In the genomic region with DNA sequence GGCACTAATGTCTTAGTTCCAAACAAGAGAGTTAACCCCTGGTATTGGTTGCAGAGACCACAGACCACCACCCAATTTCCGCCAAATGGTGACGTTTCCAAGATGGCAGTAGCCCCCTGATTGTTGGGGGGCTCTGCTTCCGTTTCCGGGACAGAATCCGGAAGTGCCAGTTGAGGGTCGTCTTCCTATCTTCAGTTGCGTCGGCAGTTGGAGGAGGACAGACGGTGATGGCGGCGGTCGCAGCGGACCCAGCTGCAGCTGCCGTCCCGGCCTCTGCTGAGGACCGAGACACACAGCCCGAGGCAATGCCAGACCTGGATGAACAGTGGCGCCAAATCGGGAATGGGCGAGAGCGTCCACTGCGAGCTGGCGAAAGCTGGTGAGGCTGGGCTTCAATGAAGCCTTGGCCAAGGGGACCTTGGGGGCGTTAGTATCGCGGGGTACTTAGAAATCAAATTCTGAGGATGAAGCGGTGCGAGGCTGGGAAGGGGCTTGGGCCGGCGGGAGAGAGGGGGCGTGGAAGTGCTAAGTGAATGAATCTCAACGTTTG, we compare ENCODE assay signal across 7 mouse cellular contexts. TPM values are rescaled to one million over a fixed set of nuclear protein-coding genes. Genes with fewer than 3 reads are reported as not detected.
DNase-seq lines count a peak whose midpoint lies in the region; ATAC-seq and TF ChIP-seq lines count a peak whose summit lies in the region.

A gene (plus strand): TSS at position 166 of the 550 bp plus-strand sequence.

- 0 out of 2 replicates have a peak within 1 kb of the TSS, but pooled peaks have one; percentile 14 for H3K4me2 ChIP-seq in CH12.LX (ENCODE audit: insufficient read depth, low read depth, poor library complexity, severe bottlenecking)
- peak within 1 kb of the TSS; percentile 19 for H3K4me2 ChIP-seq in embryonic facial prominence, embryonic 11.5 days (ENCODE audit: low read depth, low read length)
- H3K4me2 ChIP-seq in heart, postnatal 0 days (ENCODE audit: low read depth, low read length): peak within 1 kb of the TSS; percentile 72

- no peaks in the 10 kb centered on the region for H3K27me3 ChIP-seq in CH12.LX (replicated peaks)
- no peaks in the 10 kb centered on the region for H3K27me3 ChIP-seq in embryonic facial prominence, embryonic 11.5 days (ENCODE audit: control insufficient read depth, insufficient read depth, low read length)
- no peaks in the 10 kb centered on the region for H3K27me3 ChIP-seq in heart, postnatal 0 days (ENCODE audit: control insufficient read depth, insufficient read depth, low read length)

- dilution Hi-C loops in CH12.LX (cut with MboI; ENCODE audit: extremely low pct_ligation_motif_present, extremely low pct_unique_long_range_greater_than_20kb, low sequenced_read_pairs): no loop called here

- peak within 1 kb of the TSS; percentile 55 to 71 (median 61) for H3K4me3 ChIP-seq in CH12.LX (replicated peaks in 1 of 3; ENCODE audit: low read depth in 2 of 3, low read length in 2 of 3, poor library complexity in 1 of 3)
- H3K4me3 ChIP-seq in embryonic facial prominence, embryonic 11.5 days (ENCODE audit: low read depth, low read length): peak within 1 kb of the TSS; percentile 58
- H3K4me3 ChIP-seq in heart, postnatal 0 days (ENCODE audit: low read depth, low read length): peak within 1 kb of the TSS; percentile 59

- H3K36me3 ChIP-seq in CH12.LX (replicated peaks in 1 of 2; ENCODE audit: control insufficient read depth in 1 of 2, insufficient read depth in 1 of 2, low read length in 1 of 2): peaks cover 5 to 20% of the 10 kb centered on the region in 2 experiments
- no peaks in the 10 kb centered on the region for H3K36me3 ChIP-seq in embryonic facial prominence, embryonic 11.5 days (replicated peaks; ENCODE audit: control insufficient read depth, insufficient read depth, low read depth, low read length)
- peaks cover 8% of the 10 kb centered on the region; the same call in 1 of the 2 replicates for H3K36me3 ChIP-seq in heart, postnatal 0 days (replicated peaks; ENCODE audit: control insufficient read depth, insufficient read depth, low read length)

- no peaks in the 10 kb centered on the region for H3K4me1 ChIP-seq in CH12.LX (ENCODE audit: control insufficient read depth in 1 of 2, insufficient read depth in 2 of 2)
- no peaks in the 10 kb centered on the region for H3K4me1 ChIP-seq in embryonic facial prominence, embryonic 11.5 days (ENCODE audit: control insufficient read depth, insufficient read depth, low read length)
- no peaks in the 10 kb centered on the region for H3K4me1 ChIP-seq in heart, postnatal 0 days (ENCODE audit: control insufficient read depth, insufficient read depth)

- TF ChIP-seq POLR2A in CH12.LX (IDR thresholded peaks at IDR 0.05; ENCODE audit: low read depth, low read length): no peak; the same call in 1 of the 2 replicates

- TF ChIP-seq RAD21 in CH12.LX (IDR thresholded peaks at IDR 0.05; ENCODE audit: low read depth, low read length): no peak

- in situ Hi-C loops in CH12.LX (cut with MboI; ENCODE audit: low pct_ligation_motif_present, low pct_unique_long_range_greater_than_20kb, low sequenced_read_pairs): no loop called here

- no peak for TF ChIP-seq EP300 in CH12.LX (IDR thresholded peaks at IDR 0.05; ENCODE audit: low read length)
- no peak for TF ChIP-seq EP300 in heart, postnatal 0 days (IDR thresholded peaks at IDR 0.05; ENCODE audit: low read depth)

- TF ChIP-seq CTCF in CH12.LX (conservative IDR thresholded peaks at IDR 0.05 in 1 of 2, IDR thresholded peaks at IDR 0.05 in 1 of 2; ENCODE audit: low read depth in 2 of 2, low read length in 2 of 2): no peak
- TF ChIP-seq CTCF in heart, postnatal 0 days (IDR thresholded peaks at IDR 0.05; ENCODE audit: low read depth): no peak

- peak within 1 kb of the TSS; percentile 68 for H3K9ac ChIP-seq in CH12.LX (ENCODE audit: insufficient read depth, low read depth)
- H3K9ac ChIP-seq in embryonic facial prominence, embryonic 11.5 days (replicated peaks; ENCODE audit: low read length): peak within 1 kb of the TSS; percentile 55
- peak within 1 kb of the TSS; percentile 64 for H3K9ac ChIP-seq in heart, postnatal 0 days (replicated peaks; ENCODE audit: low read depth, low read length)

- H3K79me2 ChIP-seq in CH12.LX (replicated peaks; ENCODE audit: control insufficient read depth, extremely low read depth, insufficient read depth, poor library complexity, severe bottlenecking): no peaks in the 10 kb centered on the region

- 21% methylated on average over 32 of the region's 32 CpGs for WGBS in embryonic facial prominence, embryonic 11.5 days
- 21% methylated on average over 32 of the region's 32 CpGs for WGBS in heart, postnatal 0 days

- DNase-seq in CH12.LX (ENCODE audit: extremely low read depth) (peak; percentile 19), R1 (ENCODE audit: low read depth, low spot score) (peak; percentile 62)
- DNase-seq in embryonic facial prominence, embryonic 11.5 days (ENCODE audit: low spot score): peak; percentile 76
- no peak for DNase-seq in heart, postnatal 0 days (ENCODE audit: low spot score)
- DNase-seq in layer of hippocampus, postnatal 10 days (ENCODE audit: low spot score in 2 of 2): peak; percentile 54 to 55
- peak; percentile 20 for DNase-seq in lung, postnatal 14 days
- DNase-seq in right cerebral cortex, postnatal 10 days (ENCODE audit: low spot score in 2 of 2): peak; percentile 76 to 81

- peak; percentile 81 for ATAC-seq in embryonic facial prominence, embryonic 11.5 days (replicated peaks; ENCODE audit: insufficient number of reproducible peaks, low FRiP score, low TSS enrichment, low read depth)
- ATAC-seq in heart, postnatal 0 days (ENCODE audit: insufficient read depth, low read depth): peak; percentile 24

- H3K27ac ChIP-seq in CH12.LX (ENCODE audit: insufficient read depth, low read depth): peak within 1 kb of the TSS; percentile 86
- H3K27ac ChIP-seq in embryonic facial prominence, embryonic 11.5 days (replicated peaks; ENCODE audit: low read depth, low read length): peak within 1 kb of the TSS; percentile 85
- peak within 1 kb of the TSS; percentile 90 for H3K27ac ChIP-seq in heart, postnatal 0 days (ENCODE audit: low read depth)

- H3K9me3 ChIP-seq in CH12.LX (replicated peaks; ENCODE audit: low read length): no peaks in the 10 kb centered on the region
- no peaks in the 10 kb centered on the region for H3K9me3 ChIP-seq in embryonic facial prominence, embryonic 11.5 days (replicated peaks; ENCODE audit: control insufficient read depth, low read length)
- no peaks in the 10 kb centered on the region for H3K9me3 ChIP-seq in heart, postnatal 0 days (replicated peaks; ENCODE audit: control insufficient read depth, low read length)

TF ChIP-seq in CH12.LX, 34 proteins besides CTCF, POLR2A, EP300 and RAD21:
- TF ChIP-seq TCF12 (IDR thresholded peaks at IDR 0.05; ENCODE audit: low read depth, low read length): 0 out of 2 replicates have a peak, but pooled peaks have one; percentile 17
- no peak for TF ChIP-seq CHD1 (IDR thresholded peaks at IDR 0.05; ENCODE audit: low read depth, low read length)
- peak; percentile 66 for TF ChIP-seq HCFC1 (IDR thresholded peaks at IDR 0.05; ENCODE audit: low read depth, low read length)
- no peak for TF ChIP-seq MXI1 (IDR thresholded peaks at IDR 0.05; ENCODE audit: low read depth, low read length)
- TF ChIP-seq UBTF (IDR thresholded peaks at IDR 0.05; ENCODE audit: low read depth, low read length): no peak
- no peak for TF ChIP-seq E2F4 (IDR thresholded peaks at IDR 0.05; ENCODE audit: insufficient replicate concordance, low read depth, low read length)
- peak; percentile 88 for TF ChIP-seq ELF1 (IDR thresholded peaks at IDR 0.05; ENCODE audit: low read depth, low read length)
- 0 out of 2 replicates have a peak, but pooled peaks have one; percentile 21 for TF ChIP-seq IRF4 (IDR thresholded peaks at IDR 0.05; ENCODE audit: low read depth, low read length)
- no peak for TF ChIP-seq MAFK (IDR thresholded peaks at IDR 0.05; ENCODE audit: insufficient replicate concordance, low read length)
- TF ChIP-seq POLR2AphosphoS2 (IDR thresholded peaks at IDR 0.05; ENCODE audit: low read depth, low read length): no peak
- no peak for TF ChIP-seq KAT2A (IDR thresholded peaks at IDR 0.05; ENCODE audit: insufficient replicate concordance, low read length)
- TF ChIP-seq NRF1 (IDR thresholded peaks at IDR 0.05; ENCODE audit: low read depth, low read length): 0 out of 2 replicates have a peak, but pooled peaks have one; percentile 7
- TF ChIP-seq ZMIZ1 (IDR thresholded peaks at IDR 0.05; ENCODE audit: low read depth, low read length): no peak
- TF ChIP-seq MEF2A (IDR thresholded peaks at IDR 0.05; ENCODE audit: borderline replicate concordance, low read depth, low read length): no peak
- no peak for TF ChIP-seq ZKSCAN1 (IDR thresholded peaks at IDR 0.05; ENCODE audit: borderline replicate concordance, low read depth, low read length)
- TF ChIP-seq MAX (IDR thresholded peaks at IDR 0.05; ENCODE audit: low read length): no peak
- 0 out of 2 replicates have a peak, but pooled peaks have one; percentile 45 for TF ChIP-seq SIN3A (IDR thresholded peaks at IDR 0.05; ENCODE audit: low read length)

RNA-seq across cellular contexts. Expression of the gene that starts here (rescaled TPM):
- total RNA-seq in CH12.LX (2012; rRNA removed) (6.2 and 11.2 TPM in 2 replicates), CH12.LX (2014; rRNA removed) (4.0 and 4.9 TPM in 2 replicates)
- polyA plus RNA-seq in CH12.LX (2012; ENCODE audit: insufficient read length, low read depth): 5.3 and 6.3 TPM in 2 replicates
- polyA plus RNA-seq in embryonic facial prominence, embryonic 11.5 days (2014; fragmentation: Nextera tagmentation; extraction: Ambion mirVana): 68.2 and 70.8 TPM in 2 replicates
- total RNA-seq in heart, postnatal 0 days (2014; rRNA removed; ENCODE audit: low replicate concordance): 20.8 and 28.8 TPM in 2 replicates
- polyA plus RNA-seq in heart, postnatal 0 days (2015; fragmentation: Nextera tagmentation; extraction: Ambion mirVana): 10.2 and 11.4 TPM in 2 replicates
- 10 to 100 TPM; 77.2 to 80.3 TPM for total RNA-seq in layer of hippocampus, postnatal 10 days (2021)

Comparison
In these comparisons a context has a peak if more than half of its experiments do, and no peak if none do; other contexts are left out.
1. H3K4me2 ChIP-seq: peak in every context shown above with its lines; median percentile 72 in heart, postnatal 0 days; 19 in embryonic facial prominence, embryonic 11.5 days; 14 in CH12.LX.